Mouse (Mus musculus) stomach, embryonic 14.5 days (tissue): ENCODE results near the gene Pparg. TPM values are rescaled to one million over a fixed set of nuclear protein-coding genes. Genes with fewer than 3 reads are reported as not detected.

Source experiments
- ATAC-seq: fragments of 200-750 bp; cut with Nextera tagmentation; 2 replicates; pipeline ENCODE4 v1.8.0; 2017; ENCODE audit warnings: low read depth, moderate TSS enrichment; ENCODE audit not compliant: insufficient number of reproducible peaks, insufficient read depth, low FRiP score
- H3K27ac ChIP-seq: fragments of 300-500 bp; sonication (generic); 2 replicates; pipeline ENCODE4 v1.5.1; 2014; ENCODE audit warnings: mild to moderate bottlenecking, low read length, moderate library complexity, mixed read lengths
- H3K27me3 ChIP-seq: fragments of 300-500 bp; sonication (generic); 2 replicates; pipeline ENCODE4 v1.6.1; 2014; ENCODE audit warnings: low read length, control low read depth, mixed read lengths; ENCODE audit not compliant: control insufficient read depth, insufficient read depth
- H3K36me3 ChIP-seq: fragments of 300-500 bp; sonication (generic); 2 replicates; pipeline ENCODE4 v1.6.1; 2014; ENCODE audit warnings: mild to moderate bottlenecking, control low read depth, low read length, moderate library complexity, mixed read lengths; ENCODE audit not compliant: control insufficient read depth, insufficient read depth
- H3K4me1 ChIP-seq: fragments of 300-500 bp; sonication (generic); 2 replicates; pipeline ENCODE4 v1.6.1; 2014; ENCODE audit warnings: low read length, control low read depth, mixed read lengths; ENCODE audit not compliant: control insufficient read depth, insufficient read depth
- H3K4me2 ChIP-seq: fragments of 300-500 bp; sonication (generic); replicated peaks from 2 replicates; pipeline ENCODE4 v1.6.1; 2014; ENCODE audit warnings: low read depth, low read length, control low read depth
- H3K4me3 ChIP-seq: fragments of 300-500 bp; sonication (generic); 2 replicates; pipeline ENCODE4 v1.5.1; 2014; ENCODE audit warnings: low read depth, low read length, control low read depth
- H3K9ac ChIP-seq: fragments of 300-500 bp; sonication (generic); replicated peaks from 2 replicates; pipeline ENCODE4 v1.6.1; 2014; ENCODE audit warnings: low read depth, mild to moderate bottlenecking, control low read depth, low read length, moderate library complexity, mixed read lengths
- H3K9me3 ChIP-seq: fragments of 300-500 bp; sonication (generic); 2 replicates; pipeline ENCODE4 v1.6.1; 2016; ENCODE audit warnings: low read depth, low read length, control low read depth; ENCODE audit not compliant: control insufficient read depth
- WGBS: fragments of 180-500 bp; shearing (Covaris S2); extraction: QIAGEN DNeasy Blood & Tissue Kit; methylation state at CpG from one replicate; pipeline ENCODE4 v1.1.7; 2014; 5-methylcytosine and 5-hydroxymethylcytosine counted together
- polyA plus RNA-seq: library from polyadenylated mRNA; unstranded; fragments of >200 nt; fragmentation: Nextera tagmentation; extraction: Ambion mirVana; gene quantifications from 2 replicates; pipeline ENCODE4 v1.2.1, GENCODE M21; 2014

Pparg gene
- polyA plus RNA-seq, 1 experiment from 2014 or later = 11.7 TPM

- no peak overlapping the region for H3K9ac ChIP-seq
- H3K4me1 ChIP-seq = peaks cover 17% of the 10 kb centered on the region
- H3K9me3 ChIP-seq = no peaks in the 10 kb centered on the region
- WGBS = 53% methylated on average over 7 of the region's 7 CpGs
- no peaks in the 10 kb centered on the region for H3K36me3 ChIP-seq
- H3K4me2 ChIP-seq = no peak overlapping the region
- no peak overlapping the region for H3K4me3 ChIP-seq
- no peak overlapping the region for H3K27ac ChIP-seq
- ATAC-seq = no peak; the same call in 1 of the 2 replicates
- H3K27me3 ChIP-seq = no peaks in the 10 kb centered on the region
Observed at GRCm38 (mm10) chr6:115477081-115477695, 116.4 kb downstream of the Pparg start.

- no peak overlapping the region for H3K27ac ChIP-seq
- peaks cover 17% of the 10 kb centered on the region for H3K4me1 ChIP-seq
- no peak; the same call in 1 of the 2 replicates for ATAC-seq
- H3K4me3 ChIP-seq = no peak overlapping the region
- no peaks in the 10 kb centered on the region for H3K36me3 ChIP-seq
- H3K9ac ChIP-seq = no peak overlapping the region
- no peak overlapping the region for H3K4me2 ChIP-seq
- no peaks in the 10 kb centered on the region for H3K27me3 ChIP-seq
- H3K9me3 ChIP-seq = no peaks in the 10 kb centered on the region
Observed at GRCm38 (mm10) chr6:115479963-115480321, 119.2 kb downstream of the Pparg start.

GRCm38 (mm10) chr6:115480322-115481017 lies 119.7 kb downstream of the Pparg start:
- Histone ChIP-seq H3K4me1 (peaks cover 17% of the 10 kb centered on the region), H3K27me3 (no peaks in the 10 kb centered on the region), H3K9ac (no peak overlapping the region), H3K36me3 (no peaks in the 10 kb centered on the region), H3K4me2 (no peak overlapping the region), H3K4me3 (no peak overlapping the region), H3K27ac (peak overlapping the region; percentile 61; the same call in 1 of the 2 replicates), H3K9me3 (no peaks in the 10 kb centered on the region)
- WGBS = 22% methylated on average over 5 of the region's 5 CpGs
- peak; percentile 91 for ATAC-seq

- no peak for ATAC-seq
- no peak overlapping the region for H3K4me2 ChIP-seq
- whole genome bisulfite sequencing = 0% methylated on average over 1 of the region's 1 CpGs
- H3K27ac ChIP-seq = peak overlapping the region; percentile 61; the same call in 1 of the 2 replicates
- no peak overlapping the region for H3K4me3 ChIP-seq
- peaks cover 17% of the 10 kb centered on the region for H3K4me1 ChIP-seq
- no peak overlapping the region for H3K9ac ChIP-seq
- no peaks in the 10 kb centered on the region for H3K27me3 ChIP-seq
- no peaks in the 10 kb centered on the region for H3K9me3 ChIP-seq
- H3K36me3 ChIP-seq = no peaks in the 10 kb centered on the region
Observed at GRCm38 (mm10) chr6:115481018-115481354, 120.2 kb downstream of the Pparg start.

- no peaks in the 10 kb centered on the region for H3K27me3 ChIP-seq
- H3K27ac ChIP-seq = peak overlapping the region; percentile 44; the same call in 1 of the 2 replicates
- H3K9ac ChIP-seq = no peak overlapping the region
- no peak overlapping the region for H3K4me3 ChIP-seq
- H3K36me3 ChIP-seq = no peaks in the 10 kb centered on the region
- ATAC-seq = no peak
- H3K4me1 ChIP-seq = peaks cover 17% of the 10 kb centered on the region
- no peaks in the 10 kb centered on the region for H3K9me3 ChIP-seq
- H3K4me2 ChIP-seq = no peak overlapping the region
- 55% methylated on average over 3 of the region's 3 CpGs for WGBS
Observed at GRCm38 (mm10) chr6:115481603-115482002, 120.9 kb downstream of the Pparg start.

GRCm38 (mm10) chr6:115485635-115486034 lies 124.9 kb downstream of the Pparg start:
- Histone ChIP-seq H3K27me3 (no peaks in the 10 kb centered on the region), H3K36me3 (no peaks in the 10 kb centered on the region), H3K9me3 (no peaks in the 10 kb centered on the region), H3K9ac (no peak overlapping the region), H3K4me1 (peaks cover 10% of the 10 kb centered on the region), H3K4me2 (no peak overlapping the region), H3K27ac (no peak overlapping the region), H3K4me3 (no peak overlapping the region)
- no peak for ATAC-seq
- 51% methylated on average over 6 of the region's 6 CpGs for WGBS

- Histone ChIP-seq H3K9ac (no peak overlapping the region), H3K27ac (no peak overlapping the region), H3K4me1 (no peaks in the 10 kb centered on the region), H3K36me3 (no peaks in the 10 kb centered on the region), H3K27me3 (no peaks in the 10 kb centered on the region), H3K4me2 (no peak overlapping the region), H3K9me3 (no peaks in the 10 kb centered on the region), H3K4me3 (no peak overlapping the region)
- 78% methylated on average over 9 of the region's 9 CpGs for WGBS
- ATAC-seq = no peak
Observed at GRCm38 (mm10) chr6:115489831-115490230, 129.1 kb downstream of the Pparg start.

- H3K9me3 ChIP-seq = no peaks in the 10 kb centered on the region
- peak overlapping the region; percentile 41; the same call in 1 of the 2 replicates for H3K27ac ChIP-seq
- H3K27me3 ChIP-seq = no peaks in the 10 kb centered on the region
- H3K4me1 ChIP-seq = no peaks in the 10 kb centered on the region
- no peak overlapping the region for H3K4me2 ChIP-seq
- H3K4me3 ChIP-seq = no peak overlapping the region
- WGBS = 42% methylated on average over 11 of the region's 11 CpGs
- ATAC-seq = no peak
- no peaks in the 10 kb centered on the region for H3K36me3 ChIP-seq
- no peak overlapping the region for H3K9ac ChIP-seq
Observed at GRCm38 (mm10) chr6:115492952-115493613, 132.3 kb downstream of the Pparg start.
